Mouse (Mus musculus) neural tube, embryonic 14.5 days (tissue): ENCODE measurements around the gene Akr1cl. TPM values are rescaled to one million over a fixed set of nuclear protein-coding genes. Genes with fewer than 3 reads are reported as not detected.

Experiments
- ATAC-seq: fragments of 200-750 bp; cut with Nextera tagmentation; 2 replicates; pipeline ENCODE4 v1.8.0; 2017; ENCODE audit warnings: low read depth, mild to moderate bottlenecking, moderate TSS enrichment, moderate library complexity
- H3K27ac ChIP-seq: fragments of 300-500 bp; sonication (generic); 2 replicates; pipeline ENCODE4 v1.5.1; 2014; ENCODE audit warnings: low read depth, mild to moderate bottlenecking, control low read depth, low read length, moderate library complexity, mixed read lengths
- H3K27me3 ChIP-seq: fragments of 300-500 bp; sonication (generic); 2 replicates; pipeline ENCODE4 v1.6.1; 2014; ENCODE audit warnings: low read length; ENCODE audit not compliant: control insufficient read depth, insufficient read depth
- H3K36me3 ChIP-seq: fragments of 300-500 bp; sonication (generic); 2 replicates; pipeline ENCODE4 v1.6.1; 2014; ENCODE audit warnings: low read length, mixed read lengths; ENCODE audit not compliant: control insufficient read depth, insufficient read depth
- H3K4me1 ChIP-seq: fragments of 300-500 bp; sonication (generic); 2 replicates; pipeline ENCODE4 v1.6.1; 2014; ENCODE audit warnings: low read length; ENCODE audit not compliant: control insufficient read depth, insufficient read depth
- H3K4me2 ChIP-seq: fragments of 300-500 bp; sonication (generic); 2 replicates; pipeline ENCODE4 v1.6.1; 2014; ENCODE audit warnings: mild to moderate bottlenecking, low read depth, low read length, control low read depth
- H3K4me3 ChIP-seq: fragments of 300-500 bp; sonication (generic); 2 replicates; pipeline ENCODE4 v1.5.1; 2014; ENCODE audit warnings: low read depth, low read length, control low read depth, mixed read lengths
- H3K9ac ChIP-seq: fragments of 300-500 bp; sonication (generic); replicated peaks from 2 replicates; pipeline ENCODE4 v1.6.1; 2014; ENCODE audit warnings: low read depth, mild to moderate bottlenecking, control low read depth, low read length, mixed read lengths
- H3K9me3 ChIP-seq: fragments of 300-500 bp; sonication (generic); 2 replicates; pipeline ENCODE4 v1.6.1; 2016; ENCODE audit warnings: low read length; ENCODE audit not compliant: control insufficient read depth
- WGBS: fragments of 180-500 bp; shearing (Covaris S2); extraction: QIAGEN DNeasy Blood & Tissue Kit; methylation state at CpG from one replicate; pipeline ENCODE4 v1.1.7; 2014; 5-methylcytosine and 5-hydroxymethylcytosine counted together
- polyA plus RNA-seq: library from polyadenylated mRNA; unstranded; fragments of >200 nt; fragmentation: Nextera tagmentation; extraction: Ambion mirVana; gene quantifications from 2 replicates; pipeline ENCODE4 v1.2.1, GENCODE M21; 2014

Akr1cl gene
- polyA plus RNA-seq, 1 experiment from 2014 or later = not detected

DNA sequence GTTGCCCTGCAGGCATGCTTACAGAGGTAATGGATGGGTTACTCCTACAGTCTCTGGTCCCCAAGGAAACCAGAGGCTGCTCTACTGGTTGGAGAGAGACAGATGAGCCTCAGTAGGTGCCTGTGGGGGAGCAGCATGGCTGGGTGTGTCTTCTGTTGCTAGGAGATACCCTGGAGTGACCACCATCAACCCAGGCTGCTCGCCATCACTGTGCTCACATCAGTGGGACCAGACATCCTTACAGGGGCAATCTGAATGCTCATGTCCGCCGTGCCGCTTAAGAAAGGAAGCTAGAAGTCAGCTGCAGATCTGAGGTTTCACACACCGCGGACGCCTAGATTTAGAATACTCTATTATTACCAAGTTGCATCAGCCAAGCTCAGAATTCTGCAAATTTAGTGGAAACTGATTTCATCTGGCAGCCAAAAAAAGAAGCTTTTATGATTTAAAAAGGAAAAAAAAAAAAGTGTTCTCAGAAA lies 54.2 kb downstream of the Akr1cl start:
- H3K36me3 ChIP-seq = no peaks in the 10 kb centered on the region
- H3K4me2 ChIP-seq = no peak overlapping the region
- H3K27me3 ChIP-seq = no peaks in the 10 kb centered on the region
- ATAC-seq = peak; percentile 86
- H3K9me3 ChIP-seq = no peaks in the 10 kb centered on the region
- no peak overlapping the region for H3K4me3 ChIP-seq
- H3K27ac ChIP-seq = no peak overlapping the region
- 67% methylated on average over 7 of the region's 7 CpGs for WGBS
- H3K4me1 ChIP-seq = 0 out of 2 replicates have a peak, but pooled peaks cover 7% of the 10 kb centered on the region
- H3K9ac ChIP-seq = no peak overlapping the region

DNA sequence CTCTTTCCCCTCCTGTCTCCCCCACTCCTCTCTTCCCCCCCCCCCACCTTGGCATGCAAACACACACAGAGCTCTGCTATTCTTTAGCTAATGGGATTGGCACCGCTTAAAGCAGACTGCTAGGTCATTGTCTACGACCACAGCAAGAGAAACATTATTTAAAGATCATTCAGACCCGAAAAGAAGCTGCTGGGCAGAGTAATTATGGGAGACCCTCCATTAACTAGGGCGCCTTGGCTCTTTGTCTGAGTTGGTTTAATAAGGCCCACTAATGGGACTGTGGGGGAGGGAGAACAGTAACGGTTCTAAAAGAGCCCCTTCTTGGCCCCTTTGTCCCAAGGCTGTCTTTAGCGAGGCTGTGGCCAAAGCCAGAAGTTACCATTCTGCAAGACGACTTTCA lies 57.2 kb downstream of the Akr1cl start:
- WGBS = 8% methylated on average over 7 of the region's 7 CpGs
- no peaks in the 10 kb centered on the region for H3K36me3 ChIP-seq
- 0 out of 2 replicates have a peak, but pooled peaks cover 7% of the 10 kb centered on the region for H3K4me1 ChIP-seq
- H3K27ac ChIP-seq = no peak overlapping the region
- peak; percentile 83; the same call in 1 of the 2 replicates for ATAC-seq
- H3K9ac ChIP-seq = no peak overlapping the region
- H3K9me3 ChIP-seq = no peaks in the 10 kb centered on the region
- no peak overlapping the region for H3K4me3 ChIP-seq
- H3K4me2 ChIP-seq = no peak overlapping the region
- no peaks in the 10 kb centered on the region for H3K27me3 ChIP-seq

- ATAC-seq = no peak
- H3K27me3 ChIP-seq = no peaks in the 10 kb centered on the region
- no peaks in the 10 kb centered on the region for H3K9me3 ChIP-seq
- H3K4me3 ChIP-seq = no peak overlapping the region
- 78% methylated on average over 5 of the region's 5 CpGs for WGBS
- H3K4me1 ChIP-seq = 0 out of 2 replicates have a peak, but pooled peaks cover 7% of the 10 kb centered on the region
- no peak overlapping the region for H3K27ac ChIP-seq
- no peak overlapping the region for H3K9ac ChIP-seq
- no peak overlapping the region for H3K4me2 ChIP-seq
- H3K36me3 ChIP-seq = no peaks in the 10 kb centered on the region
These were observed 61.9 kb downstream of the Akr1cl start for GRCm38 (mm10) chr1:64970685-64971084.

Other genes with a start within 250 kb of the Akr1cl start
- 13.9 and 15.6 TPM in 2 replicates for gene Plekhm3, start 75.9 kb downstream of the Akr1cl start, polyA plus RNA-seq
- gene Cryge, start 18.4 kb upstream of the Akr1cl start, polyA plus RNA-seq = not detected in 2 replicates
- gene Crygd, start 30.7 kb upstream of the Akr1cl start, polyA plus RNA-seq = not detected in 2 replicates
- not detected in 2 replicates for gene Crygc, start 40.9 kb upstream of the Akr1cl start, polyA plus RNA-seq
- 0.68 and 1.1 TPM in 2 replicates for gene Crygb, start 49.5 kb upstream of the Akr1cl start, polyA plus RNA-seq
- not detected in 2 replicates for gene Cryga, start 70.6 kb upstream of the Akr1cl start, polyA plus RNA-seq
- gene Gm28845, start 86.8 kb upstream of the Akr1cl start, polyA plus RNA-seq = not detected in 2 replicates
- gene D630023F18Rik, start 90.5 kb upstream of the Akr1cl start, polyA plus RNA-seq = 0.76 and 1.0 TPM in 2 replicates
- 492 and 510 TPM in 2 replicates for gene Idh1, start 153.7 kb upstream of the Akr1cl start, polyA plus RNA-seq
- gene Pikfyve, start 153.9 kb upstream of the Akr1cl start, polyA plus RNA-seq = 17.3 and 22.3 TPM in 2 replicates
- 3.8 and 7.4 TPM in 2 replicates for gene Pth2r, start 249.3 kb upstream of the Akr1cl start, polyA plus RNA-seq